Mouse (Mus musculus) myocyte (in vitro differentiated cells): ENCODE results near the gene Zdhhc11.

ENCODE experiments used
- CEBPB ChIP-seq: IDR thresholded peaks from 2 replicates; pipeline ENCODE4 v1.6.1; 2011; ENCODE audit warnings: mild to moderate bottlenecking, moderate library complexity; ENCODE audit not compliant: poor library complexity, insufficient read depth, severe bottlenecking
- E2F4 ChIP-seq: IDR thresholded peaks from one replicate; pipeline ENCODE4 v1.6.1; 2011; ENCODE audit warnings: mild to moderate bottlenecking, control low read depth, moderate library complexity; ENCODE audit not compliant: insufficient read depth
- MAX ChIP-seq: IDR thresholded peaks from one replicate; pipeline ENCODE4 v1.6.1; 2011; ENCODE audit warnings: low read depth, mild to moderate bottlenecking, control low read depth
- MYOD1 ChIP-seq, 3 experiments: IDR thresholded peaks; one replicate each; pipeline ENCODE4 v1.6.1; 2011; ENCODE audit warnings: control low read depth in 2 of 3, low read depth in 2 of 3, mild to moderate bottlenecking in 2 of 3, moderate library complexity in 1 of 3; ENCODE audit not compliant: insufficient read length in 2 of 3, control insufficient read depth in 1 of 3
- MYOG ChIP-seq, 3 experiments: IDR thresholded peaks; one replicate each; pipeline ENCODE4 v1.6.1; 2011; ENCODE audit warnings: control low read depth in 2 of 3, low read depth in 2 of 3, mild to moderate bottlenecking in 2 of 3; ENCODE audit not compliant: insufficient read length in 2 of 3, control insufficient read depth in 1 of 3, insufficient read depth in 1 of 3
- POLR2A ChIP-seq: IDR thresholded peaks from one replicate; pipeline ENCODE4 v1.6.1; 2011; ENCODE audit warnings: low read depth, mild to moderate bottlenecking, control low read depth, moderate library complexity; ENCODE audit not compliant: insufficient read length
- POLR2AphosphoS2 ChIP-seq: IDR thresholded peaks from one replicate; pipeline ENCODE4 v1.6.1; 2011; ENCODE audit warnings: low read depth, control low read depth; ENCODE audit not compliant: insufficient read length
- REST ChIP-seq: IDR thresholded peaks from one replicate; pipeline ENCODE4 v1.6.1; 2011; ENCODE audit warnings: mild to moderate bottlenecking, control low read depth, moderate library complexity; ENCODE audit not compliant: insufficient read depth, insufficient read length
- TCF12 ChIP-seq: IDR thresholded peaks from one replicate; pipeline ENCODE4 v1.6.1; 2011; ENCODE audit warnings: mild to moderate bottlenecking, control low read depth; ENCODE audit not compliant: poor library complexity, insufficient read depth, severe bottlenecking
- TCF3 ChIP-seq: IDR thresholded peaks from one replicate; pipeline ENCODE4 v1.6.1; 2011; ENCODE audit warnings: low read depth, control low read depth; ENCODE audit not compliant: insufficient read length
- USF1 ChIP-seq: IDR thresholded peaks from one replicate; pipeline ENCODE4 v1.6.1; 2011; ENCODE audit warnings: low read depth, mild to moderate bottlenecking, control low read depth, moderate library complexity

- TF ChIP-seq MYOD1 (IDR thresholded peaks at IDR 0.05; ENCODE audit: control insufficient read depth in 1 of 3, insufficient read length in 2 of 3, low read depth in 2 of 3) = no peak
- no peak for TF ChIP-seq E2F4
- TF ChIP-seq CEBPB = no peak
- TF ChIP-seq POLR2A = no peak
- no peak for TF ChIP-seq MAX
- TF ChIP-seq TCF12 = no peak
- TF ChIP-seq POLR2AphosphoS2 = no peak
- no peak for TF ChIP-seq USF1
- no peak for TF ChIP-seq MYOG (IDR thresholded peaks at IDR 0.05; ENCODE audit: control insufficient read depth in 1 of 3, insufficient read depth in 1 of 3, insufficient read length in 2 of 3, low read depth in 2 of 3)
- TF ChIP-seq REST = no peak
- no peak for TF ChIP-seq TCF3
Measured at GRCm38 (mm10) chr13:73990325-73990724, 26.7 kb downstream of the Zdhhc11 start.
